Mouse (Mus musculus) midbrain, postnatal 0 days (tissue): ENCODE data around the gene Esyt2. TPM values are rescaled to one million over a fixed set of nuclear protein-coding genes. Genes with fewer than 3 reads are reported as not detected.
A peak's percentile ranks its signal among the peaks of the same experiment; 100 is the strongest.

ENCODE experiments used
- ATAC-seq: fragments of 200-750 bp; cut with Nextera tagmentation; 2 replicates; pipeline ENCODE4 v1.8.0; 2017; ENCODE audit warnings: moderate number of reproducible peaks, mild to moderate bottlenecking, moderate TSS enrichment, moderate library complexity; ENCODE audit not compliant: low FRiP score
- DNase-seq: peaks from one replicate; pipeline ENCODE4 v3.0.0-alpha.2; 2015; ENCODE audit warnings: low spot score
- H3K27ac ChIP-seq: fragments of 300-500 bp; sonication (generic); 2 replicates; pipeline ENCODE4 v1.5.1; 2014; ENCODE audit warnings: low read depth, mild to moderate bottlenecking, low read length, mixed read lengths
- H3K27me3 ChIP-seq: fragments of 300-500 bp; sonication (generic); 2 replicates; pipeline ENCODE4 v1.6.1; 2014; ENCODE audit warnings: low read length, control low read depth, mixed read lengths; ENCODE audit not compliant: insufficient read depth
- H3K36me3 ChIP-seq: fragments of 300-500 bp; sonication (generic); 2 replicates; pipeline ENCODE4 v1.6.1; 2014; ENCODE audit warnings: low read length, control low read depth, mixed read lengths; ENCODE audit not compliant: insufficient read depth
- H3K4me1 ChIP-seq: fragments of 300-500 bp; sonication (generic); 2 replicates; pipeline ENCODE4 v1.6.1; 2014; ENCODE audit warnings: mild to moderate bottlenecking, control low read depth, antibody characterized with exemption, low read length, mixed read lengths; ENCODE audit not compliant: insufficient read depth
- H3K4me2 ChIP-seq: fragments of 300-500 bp; sonication (generic); 2 replicates; pipeline ENCODE4 v1.6.1; 2014; ENCODE audit warnings: low read depth, mild to moderate bottlenecking, low read length, mixed read lengths; ENCODE audit not compliant: poor library complexity, severe bottlenecking
- H3K4me3 ChIP-seq: fragments of 300-500 bp; sonication (generic); 2 replicates; pipeline ENCODE4 v1.5.1; 2014; ENCODE audit warnings: low read depth, mild to moderate bottlenecking, low read length, moderate library complexity
- H3K9ac ChIP-seq: fragments of 300-500 bp; sonication (generic); replicated peaks from 2 replicates; pipeline ENCODE4 v1.6.1; 2014; ENCODE audit warnings: mild to moderate bottlenecking, low read length, moderate library complexity, mixed read lengths; ENCODE audit not compliant: poor library complexity, severe bottlenecking
- H3K9me3 ChIP-seq: fragments of 300-500 bp; sonication (generic); 2 replicates; pipeline ENCODE4 v1.6.1; 2016; ENCODE audit warnings: low read length, control low read depth
- CTCF ChIP-seq: IDR thresholded peaks from 2 replicates; pipeline ENCODE4 v1.5.1; 2016; ENCODE audit warnings: antibody characterized with exemption, mild to moderate bottlenecking
- whole genome bisulfite sequencing: fragments of 180-500 bp; shearing (Covaris S2); extraction: QIAGEN DNeasy Blood & Tissue Kit; methylation state at CpG from one replicate; pipeline ENCODE4 v1.1.7; 2014; 5-methylcytosine and 5-hydroxymethylcytosine counted together
- polyA plus RNA-seq: library from polyadenylated mRNA; unstranded; fragments of >200 nt; fragmentation: Nextera tagmentation; extraction: Ambion mirVana; gene quantifications from 2 replicates; pipeline ENCODE4 v1.2.1, GENCODE M21; 2015
- total RNA-seq: library from RNA; depleted of rRNA; stranded (reverse); fragments of >200 nt; gene quantifications from 2 replicates; pipeline ENCODE4 v1.2.3, GENCODE M21; 2014

Esyt2 gene
- total and polyA plus RNA-seq, 2 experiments from 2014 or later, result 8.6 to 35.1 TPM

DNA sequence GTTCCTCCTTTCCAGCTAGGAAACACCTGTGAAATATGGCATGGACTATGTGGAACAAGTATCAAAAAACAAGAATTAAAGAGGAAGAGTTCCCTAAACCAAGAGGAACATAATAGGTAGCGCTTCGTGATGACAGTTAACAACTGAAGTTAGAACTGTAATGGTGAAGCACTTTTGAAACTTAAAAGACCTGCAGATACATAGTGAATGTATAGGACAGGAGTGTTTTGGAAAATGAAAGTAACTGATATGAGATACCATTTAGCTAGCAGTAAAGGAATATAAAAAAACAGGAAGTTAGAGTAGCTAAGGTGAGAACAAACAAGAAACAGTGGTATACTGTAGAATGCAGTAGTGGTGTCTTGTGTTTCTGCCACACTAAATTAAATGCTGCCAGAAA, 1.9 kb downstream of the Esyt2 start:
- peak overlapping the region; percentile 3; the same call in 1 of the 2 replicates for H3K4me3 ChIP-seq

DNA sequence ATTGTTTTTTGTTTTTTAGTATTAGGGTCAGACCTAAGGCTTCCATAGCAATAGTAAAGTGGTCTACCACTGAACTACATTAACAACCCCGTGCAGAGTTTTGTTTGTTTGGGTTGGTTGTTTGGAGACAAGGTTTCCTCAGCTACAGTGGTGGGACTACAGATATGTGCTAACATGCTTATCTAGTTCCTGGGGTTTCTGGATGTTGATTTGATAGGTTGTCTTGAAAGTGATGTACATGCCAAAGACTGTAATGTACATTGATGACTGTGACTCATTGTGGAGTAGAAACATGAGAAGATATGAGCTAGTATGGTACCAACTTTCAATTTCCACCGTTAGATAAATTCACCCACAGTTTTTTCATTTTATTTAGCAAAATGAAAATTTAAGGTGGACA, 2.5 kb downstream of the Esyt2 start:
- no peak overlapping the region for H3K9ac ChIP-seq
- H3K36me3 ChIP-seq, result no peaks in the 10 kb centered on the region
- ATAC-seq, result no peak
- no peak overlapping the region for H3K4me2 ChIP-seq
- no peak overlapping the region for H3K4me3 ChIP-seq
- no peak for DNase-seq
- H3K4me1 ChIP-seq, result 0 out of 2 replicates have a peak, but pooled peaks cover 3% of the 10 kb centered on the region
- WGBS, result 90% methylated on average over 2 of the region's 2 CpGs
- H3K27ac ChIP-seq, result no peak overlapping the region
- TF ChIP-seq CTCF, result no peak
- H3K27me3 ChIP-seq, result no peaks in the 10 kb centered on the region
- H3K9me3 ChIP-seq, result no peaks in the 10 kb centered on the region

More for the DNA sequence above, 1.9 kb downstream of the Esyt2 start:
- Histone ChIP-seq H3K4me1 (0 out of 2 replicates have a peak, but pooled peaks cover 3% of the 10 kb centered on the region), H3K27ac (no peak overlapping the region), H3K27me3 (no peaks in the 10 kb centered on the region), H3K9ac (no peak overlapping the region), H3K4me2 (peak overlapping the region; percentile 26; the same call in 1 of the 2 replicates), H3K36me3 (no peaks in the 10 kb centered on the region), H3K9me3 (no peaks in the 10 kb centered on the region)
- DNase-seq (no peak), ATAC-seq (no peak)
- no peak for TF ChIP-seq CTCF
- WGBS, result 91% methylated on average over 2 of the region's 2 CpGs

DNA sequence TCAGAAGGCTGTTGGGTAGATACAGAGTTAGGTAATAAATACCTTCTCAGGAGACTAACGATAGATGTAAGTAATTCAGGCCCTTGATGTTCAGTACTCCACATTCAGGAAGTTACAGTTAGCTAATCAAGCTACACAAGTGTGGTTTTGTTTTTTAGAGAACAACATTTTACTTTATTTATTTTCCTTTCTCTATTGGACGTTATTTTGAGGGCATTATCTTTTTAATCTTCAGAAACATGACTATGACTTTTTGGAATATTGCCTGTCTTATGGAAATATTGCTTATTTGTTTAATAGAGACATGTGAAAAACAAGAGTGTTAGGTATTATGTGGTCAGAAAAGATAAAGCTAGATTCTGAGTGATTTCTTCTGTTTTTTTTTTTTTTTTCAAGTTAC, 12.2 kb downstream of the Esyt2 start:
- no peak for ATAC-seq
- no peaks in the 10 kb centered on the region for H3K9me3 ChIP-seq
- 93% methylated on average over 2 of the region's 2 CpGs for WGBS

DNA sequence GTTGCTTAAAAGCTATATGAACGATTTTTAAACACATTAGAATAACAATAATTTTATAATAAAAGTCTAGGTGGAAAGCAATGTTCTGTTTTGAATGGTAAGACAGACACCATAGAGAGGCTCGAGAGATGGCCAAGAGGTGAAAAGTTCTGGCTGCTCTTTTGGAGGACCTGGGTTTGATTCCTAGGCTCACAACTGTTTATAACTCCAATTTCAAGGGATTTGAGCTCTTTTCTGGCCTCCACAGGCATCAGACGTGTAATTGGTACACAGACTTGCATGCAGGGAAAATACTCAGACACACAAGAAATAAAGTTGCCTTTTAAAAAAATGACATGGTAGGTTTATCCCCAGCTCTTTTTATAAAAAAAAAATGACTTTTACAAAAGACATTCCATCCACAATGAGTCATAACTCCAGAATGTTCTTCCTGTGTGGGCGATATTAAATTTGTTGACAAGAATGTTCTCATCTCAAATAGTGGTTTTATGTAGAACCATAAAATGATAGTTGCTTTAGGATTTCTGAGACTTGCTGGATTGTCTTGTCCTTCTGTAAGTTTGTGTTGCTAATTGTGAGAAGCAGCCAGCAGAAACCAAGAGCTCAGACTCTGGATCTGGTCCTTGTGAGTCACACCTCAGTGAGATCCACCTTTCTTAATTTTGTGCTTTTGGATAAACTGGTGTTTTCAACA, 12.8 kb downstream of the Esyt2 start:
- H3K27me3 ChIP-seq, result no peaks in the 10 kb centered on the region
- DNase-seq (no peak), ATAC-seq (no peak)
- H3K36me3 ChIP-seq, result no peaks in the 10 kb centered on the region
- TF ChIP-seq CTCF, result no peak
- H3K9me3 ChIP-seq, result no peaks in the 10 kb centered on the region
- no peak overlapping the region for H3K4me3 ChIP-seq
- no peak overlapping the region for H3K9ac ChIP-seq
- H3K4me2 ChIP-seq, result no peak overlapping the region
- WGBS, result 87% methylated on average over 4 of the region's 4 CpGs
- no peak overlapping the region for H3K27ac ChIP-seq
- no peaks in the 10 kb centered on the region for H3K4me1 ChIP-seq

More for the DNA sequence above, 12.2 kb downstream of the Esyt2 start:
- no peak overlapping the region for H3K4me2 ChIP-seq
- no peaks in the 10 kb centered on the region for H3K27me3 ChIP-seq
- H3K36me3 ChIP-seq, result no peaks in the 10 kb centered on the region
- no peak for TF ChIP-seq CTCF
- no peak overlapping the region for H3K27ac ChIP-seq
- DNase-seq, result no peak
- no peak overlapping the region for H3K9ac ChIP-seq
- no peak overlapping the region for H3K4me3 ChIP-seq
- no peaks in the 10 kb centered on the region for H3K4me1 ChIP-seq

DNA sequence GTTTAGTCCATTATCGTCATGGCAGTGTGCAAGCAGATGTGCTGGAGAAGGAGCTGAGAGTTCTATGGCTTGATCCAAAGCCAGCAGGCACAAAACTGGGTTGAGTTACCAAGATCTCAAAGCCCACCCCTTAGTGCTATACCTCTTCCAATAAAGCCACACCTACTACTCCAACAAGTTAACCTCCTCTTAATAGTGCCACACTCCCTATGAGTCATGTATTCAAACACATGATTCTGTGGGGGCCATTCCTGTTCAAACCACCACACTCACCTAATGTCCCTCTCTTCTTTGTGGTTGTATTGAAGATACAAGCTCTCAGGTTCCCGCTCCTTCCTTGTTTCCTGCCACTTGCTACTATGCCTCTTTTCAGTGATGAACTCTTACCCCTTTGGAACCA, 18.9 kb downstream of the Esyt2 start:
- ATAC-seq, result no peak

DNA sequence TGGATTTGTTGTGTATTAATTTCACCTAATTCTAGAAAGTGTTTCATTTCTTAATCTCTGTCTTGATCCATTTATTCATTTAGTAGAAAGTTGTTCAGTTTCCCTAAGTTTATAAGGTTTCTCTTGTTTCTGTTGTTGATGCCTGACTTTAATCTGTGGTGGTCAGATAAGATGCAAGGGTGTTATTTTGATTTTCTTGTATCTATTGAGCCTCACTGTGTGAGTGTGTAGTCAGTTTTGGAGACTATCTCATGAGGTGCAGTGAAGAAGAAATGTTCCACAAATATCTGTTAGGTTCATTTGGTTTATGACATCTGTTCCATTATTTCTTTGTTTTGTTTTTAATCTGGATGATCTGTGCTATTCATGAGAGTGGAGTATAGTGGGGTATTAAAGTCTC, 21.2 kb downstream of the Esyt2 start:
- ATAC-seq (no peak), DNase-seq (no peak)
- Histone ChIP-seq H3K36me3 (no peaks in the 10 kb centered on the region), H3K9me3 (no peaks in the 10 kb centered on the region), H3K4me1 (no peaks in the 10 kb centered on the region), H3K4me2 (no peak overlapping the region), H3K9ac (no peak overlapping the region), H3K4me3 (no peak overlapping the region), H3K27me3 (no peaks in the 10 kb centered on the region), H3K27ac (no peak overlapping the region)
- TF ChIP-seq CTCF, result no peak

More for the DNA sequence above, 18.9 kb downstream of the Esyt2 start:
- 100% methylated on average over 2 of the region's 2 CpGs for WGBS
- no peaks in the 10 kb centered on the region for H3K4me1 ChIP-seq
- H3K4me2 ChIP-seq, result no peak overlapping the region
- no peaks in the 10 kb centered on the region for H3K27me3 ChIP-seq
- H3K27ac ChIP-seq, result no peak overlapping the region
- H3K36me3 ChIP-seq, result no peaks in the 10 kb centered on the region
- H3K9me3 ChIP-seq, result no peaks in the 10 kb centered on the region
- no peak for TF ChIP-seq CTCF
- no peak overlapping the region for H3K9ac ChIP-seq
- DNase-seq, result no peak
- no peak overlapping the region for H3K4me3 ChIP-seq
